Mouse (Mus musculus) heart, adult 2 months (tissue): ENCODE measurements around the gene Notch4.
A peak's percentile ranks its signal among the peaks of the same experiment; 100 is the strongest.

ENCODE experiments used
- CTCF ChIP-seq: fragments of 200-600 bp; IDR thresholded peaks from 2 replicates; pipeline ENCODE4 v1.8.1; 2022; ENCODE audit warnings: antibody characterized with exemption, mild to moderate bottlenecking, moderate library complexity
- EP300 ChIP-seq: fragments of 200-500 bp; IDR thresholded peaks from 2 replicates; pipeline ENCODE4 v1.6.1; 2011; ENCODE audit warnings: low read depth, low read length, control low read depth; ENCODE audit not compliant: insufficient read depth
- POLR2A ChIP-seq: fragments of 200-500 bp; IDR thresholded peaks from 2 replicates; pipeline ENCODE4 v1.6.1; 2011; ENCODE audit warnings: mild to moderate bottlenecking, low read depth, low read length, control low read depth; ENCODE audit not compliant: insufficient read depth

GRCm38 (mm10) chr17:34587423-34587811 is 23.3 kb downstream of the Notch4 start:
- no peak for TF ChIP-seq CTCF
- peak; percentile 93 for TF ChIP-seq POLR2A
- TF ChIP-seq EP300, result 0 out of 2 replicates have a peak, but pooled peaks have one; percentile 38
